Mouse (Mus musculus): ENCODE measurements around the gene Cox14. TPM values are rescaled to one million over a fixed set of nuclear protein-coding genes. Genes with fewer than 3 reads are reported as not detected.

Gene Cox14
- polyA plus RNA-seq, 1 experiment = 105 TPM

DNA sequence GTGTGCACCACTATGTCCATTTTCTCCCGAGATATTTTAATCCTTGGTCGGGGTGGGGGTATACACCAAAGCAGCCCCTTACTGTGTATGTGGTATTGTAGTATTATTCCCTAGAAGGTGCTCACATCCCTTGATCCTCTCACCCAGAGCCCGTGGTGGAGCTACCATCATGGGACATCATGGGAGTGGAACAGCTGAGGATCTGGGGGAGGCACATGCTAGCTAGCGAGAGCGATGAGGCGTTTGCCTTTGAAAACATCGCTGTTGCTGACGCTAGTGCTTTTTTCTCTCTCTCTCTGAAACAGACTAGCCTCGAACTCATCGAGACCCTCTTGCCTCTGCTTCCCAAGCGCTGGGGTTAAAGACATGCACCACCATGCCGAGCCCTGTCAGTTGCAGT lies 8.6 kb upstream of the Cox14 start:
- no peak for TF ChIP-seq GATA1 (IDR thresholded peaks at IDR 0.05; ENCODE audit: low read length)

DNA sequence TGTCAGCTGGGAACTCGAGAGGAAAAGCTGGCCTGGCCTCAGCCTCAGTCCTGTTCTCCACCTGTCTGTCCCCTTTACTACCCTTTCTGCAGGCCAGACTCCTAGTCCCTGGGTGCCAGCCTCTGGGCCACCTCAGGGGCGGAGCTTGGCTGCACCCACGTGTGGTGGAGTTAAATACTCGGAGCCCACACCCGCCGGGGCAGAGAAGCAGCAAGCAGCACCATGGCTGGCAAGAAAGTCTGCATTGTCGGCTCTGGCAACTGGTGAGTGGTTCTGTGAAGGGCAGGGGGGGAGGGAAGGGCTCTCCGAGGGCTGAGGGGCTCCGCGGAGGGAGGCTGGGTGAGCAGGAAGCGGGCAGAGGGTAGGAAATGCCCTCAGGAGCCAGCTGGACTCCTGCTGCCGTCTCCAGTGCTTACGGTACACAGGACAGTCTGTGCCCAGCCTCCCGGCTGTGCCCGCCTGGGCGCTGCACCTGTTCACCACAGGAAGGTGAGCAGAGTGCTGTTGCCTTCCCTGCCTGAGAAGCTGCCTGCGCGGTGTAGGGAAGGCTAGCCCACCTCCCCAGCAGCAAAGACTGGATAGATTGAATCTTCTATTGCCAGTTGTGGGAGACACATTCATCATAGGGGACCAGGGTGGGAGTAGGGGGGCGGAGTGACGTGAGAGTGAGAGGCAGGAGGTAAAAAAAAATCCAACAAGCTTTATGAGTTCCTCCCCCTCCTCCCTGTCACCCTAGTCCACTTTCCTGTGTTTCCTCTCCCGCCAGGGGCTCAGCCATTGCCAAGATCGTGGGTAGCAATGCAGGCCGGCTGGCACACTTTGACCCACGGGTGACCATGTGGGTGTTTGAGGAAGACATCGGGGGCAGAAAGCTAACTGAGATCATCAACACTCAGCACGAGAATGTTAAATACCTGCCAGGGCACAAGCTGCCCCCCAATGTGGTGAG lies 7.8 kb upstream of the Cox14 start, which contains the start of gene Gpd1:
Gene Gpd1 (plus strand): TSS at position 130 of the 949 bp plus-strand sequence.
- no peak for TF ChIP-seq GATA1 (IDR thresholded peaks at IDR 0.05; ENCODE audit: low read length)

DNA sequence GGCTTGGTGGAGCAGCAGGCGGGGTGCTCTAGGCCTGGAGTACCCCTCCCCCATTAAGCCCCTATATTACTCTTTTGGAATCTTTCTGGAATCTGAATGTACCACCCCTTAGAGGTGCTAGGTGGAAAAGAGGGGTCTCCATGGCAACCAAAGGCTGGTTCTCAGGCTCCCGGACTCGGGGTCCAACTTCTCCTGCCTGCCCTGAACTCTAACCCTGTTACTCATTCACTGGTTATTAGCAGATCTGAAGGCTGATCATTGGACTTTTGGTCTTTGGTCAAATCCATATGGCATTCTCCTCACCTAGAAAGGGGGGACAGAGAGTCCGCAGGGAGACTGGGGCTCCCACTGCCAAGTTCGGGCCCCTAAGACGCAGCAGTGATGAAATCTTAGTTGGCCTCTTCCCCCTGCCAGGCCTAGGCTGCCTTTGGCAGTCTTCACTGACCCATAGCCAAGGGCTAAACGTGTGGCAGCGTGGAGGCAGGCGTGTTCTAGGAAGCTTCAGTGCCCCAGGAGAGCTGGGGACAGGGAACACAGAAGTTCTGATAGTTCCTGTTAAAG lies 6.9 kb upstream of the Cox14 start:
- no peak for TF ChIP-seq GATA1 (IDR thresholded peaks at IDR 0.05; ENCODE audit: low read length)

DNA sequence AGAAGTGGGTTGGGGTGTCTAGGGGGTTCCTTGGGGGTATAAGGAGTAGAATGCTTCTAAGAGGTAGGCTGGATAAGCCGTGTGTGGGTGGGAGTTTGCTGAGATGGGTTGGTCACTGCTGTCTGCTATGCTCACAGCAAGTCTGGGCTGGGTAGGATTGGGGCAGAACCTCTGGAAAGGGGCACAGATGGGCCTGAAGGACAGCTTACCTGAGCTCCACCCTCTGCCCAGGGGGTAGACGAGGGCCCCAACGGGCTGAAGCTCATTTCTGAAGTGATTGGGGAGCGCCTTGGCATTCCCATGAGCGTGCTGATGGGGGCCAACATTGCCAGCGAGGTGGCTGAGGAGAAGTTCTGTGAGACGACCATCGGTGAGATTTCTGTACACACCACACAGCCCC lies 5.6 kb upstream of the Cox14 start:
- TF ChIP-seq GATA1 (IDR thresholded peaks at IDR 0.05; ENCODE audit: low read length) = no peak

DNA sequence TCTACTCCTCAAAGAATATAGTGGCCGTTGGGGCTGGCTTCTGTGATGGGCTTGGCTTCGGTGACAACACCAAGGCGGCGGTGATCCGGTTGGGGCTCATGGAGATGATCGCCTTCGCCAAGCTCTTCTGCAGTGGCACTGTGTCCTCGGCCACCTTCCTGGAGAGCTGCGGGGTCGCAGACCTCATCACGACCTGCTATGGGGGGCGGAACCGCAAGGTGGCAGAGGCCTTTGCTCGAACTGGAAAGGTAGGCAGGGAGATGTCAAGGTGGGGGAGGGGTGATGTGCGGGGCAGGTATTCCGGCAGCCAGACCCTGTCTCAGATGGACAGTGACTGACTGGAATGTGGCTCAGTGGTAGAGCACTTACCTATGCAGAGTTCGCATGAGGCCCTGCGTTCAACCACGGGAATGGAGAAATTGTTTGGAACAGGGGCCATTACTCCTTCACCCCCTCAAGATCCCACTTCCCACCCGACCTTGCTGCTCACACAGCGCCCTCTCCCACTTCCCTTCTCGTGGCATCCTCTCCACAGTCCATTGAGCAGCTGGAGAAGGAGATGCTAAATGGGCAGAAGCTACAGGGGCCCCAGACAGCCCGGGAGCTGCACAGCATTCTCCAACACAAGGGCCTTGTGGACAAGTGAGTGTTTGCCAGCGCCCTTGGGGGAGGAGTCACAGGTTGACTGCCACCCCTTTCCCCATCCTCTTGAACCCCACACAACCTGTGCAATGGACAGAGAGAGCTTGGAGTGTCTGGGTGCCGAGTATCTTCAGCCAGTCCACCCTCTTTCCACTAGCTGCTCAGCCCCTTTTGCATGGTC lies 3.3 kb upstream of the Cox14 start:
- TF ChIP-seq GATA1 (IDR thresholded peaks at IDR 0.05; ENCODE audit: low read length) = no peak

DNA sequence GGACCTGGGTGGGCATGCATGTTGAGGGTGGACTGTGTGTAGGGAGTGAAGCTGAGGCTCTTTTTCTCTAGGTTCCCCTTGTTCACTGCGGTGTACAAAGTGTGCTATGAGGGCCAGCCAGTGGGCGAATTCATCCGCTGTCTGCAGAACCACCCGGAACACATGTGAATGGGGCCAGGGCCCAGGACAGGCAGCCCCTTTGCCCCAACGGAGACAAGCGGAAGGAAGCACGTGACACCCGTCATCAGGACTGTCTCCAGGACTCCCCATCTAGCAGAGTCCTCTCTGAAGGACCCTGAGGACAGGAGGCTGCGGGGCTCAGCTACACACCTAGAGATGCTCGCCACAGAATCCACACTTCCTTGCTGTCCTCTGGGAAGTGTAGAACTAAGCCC lies 2.3 kb upstream of the Cox14 start:
- TF ChIP-seq GATA1 (IDR thresholded peaks at IDR 0.05; ENCODE audit: low read length) = no peak

DNA sequence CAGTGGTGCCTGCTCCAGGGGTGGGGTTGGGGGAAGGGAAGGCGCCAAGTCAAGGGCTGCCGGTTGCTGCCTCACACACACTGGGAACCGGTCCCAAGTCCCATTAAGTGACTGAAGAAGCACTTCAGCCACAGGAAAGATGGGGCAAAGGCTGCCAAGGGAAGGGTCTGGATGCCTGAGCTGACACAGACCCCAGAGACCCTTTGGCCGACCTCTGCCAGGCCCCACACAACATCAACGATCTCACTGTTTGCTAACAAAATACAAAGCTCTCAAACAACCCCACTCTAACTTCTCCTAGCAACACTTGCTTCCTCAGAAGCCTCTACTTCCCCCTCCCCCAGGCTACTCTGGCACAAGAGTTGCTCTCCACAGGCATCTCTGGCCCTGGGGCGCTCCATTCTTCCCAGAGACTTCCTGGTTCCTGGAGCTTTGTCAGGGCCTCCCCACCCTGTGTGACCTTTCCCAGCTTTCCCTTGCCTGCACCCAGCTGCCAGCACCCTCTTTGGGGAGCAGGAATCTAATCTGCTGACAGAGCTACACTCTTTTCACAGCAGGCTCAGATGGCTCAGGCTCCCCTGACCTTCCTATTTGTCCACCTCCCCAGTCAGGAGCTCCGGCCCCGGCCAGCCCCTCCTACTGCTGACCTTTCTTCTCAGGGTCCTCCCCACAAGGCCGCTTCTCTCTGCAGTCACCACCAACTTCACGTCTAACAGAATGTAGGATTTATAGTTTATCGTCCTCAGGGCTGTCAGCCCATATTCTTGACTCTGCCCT lies 1.7 kb upstream of the Cox14 start:
- TF ChIP-seq GATA1 (IDR thresholded peaks at IDR 0.05; ENCODE audit: low read length) = no peak

DNA sequence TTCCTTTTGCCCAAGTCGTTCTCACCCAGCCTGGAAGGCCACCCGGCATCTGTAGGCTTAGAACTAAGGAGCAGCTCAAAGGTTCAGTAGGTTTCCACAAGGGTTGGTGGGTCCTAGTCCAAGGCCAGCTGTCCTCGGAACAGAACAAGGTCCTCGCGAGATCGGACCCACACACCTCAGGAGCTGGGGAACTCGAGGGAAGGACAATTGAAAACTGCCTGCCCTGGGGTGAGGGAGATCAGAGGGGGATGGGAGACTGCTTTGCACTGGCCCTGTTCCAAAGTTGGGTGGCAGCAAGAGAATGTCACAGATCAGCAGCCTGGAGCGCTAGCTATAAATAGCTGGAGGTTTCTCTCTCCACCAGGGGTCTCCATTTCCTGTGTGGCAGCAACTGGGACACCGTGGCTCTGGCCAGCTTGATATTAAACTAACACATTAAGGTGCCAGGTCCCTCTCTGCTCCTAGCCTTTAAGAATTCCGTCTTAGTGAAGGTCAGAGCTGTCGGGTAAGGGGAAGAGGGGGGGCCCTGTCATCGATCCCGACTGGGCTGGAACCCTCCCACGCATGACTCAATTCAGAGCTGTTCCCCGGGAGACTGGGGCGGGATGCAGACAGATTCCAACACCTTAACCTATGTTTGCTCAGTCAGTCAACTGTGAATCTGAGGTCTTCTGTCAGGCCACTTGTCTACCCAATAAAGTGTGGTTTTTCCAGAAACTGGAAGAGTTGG lies 961 bp upstream of the Cox14 start:
- TF ChIP-seq GATA1 (IDR thresholded peaks at IDR 0.05; ENCODE audit: low read length) = no peak

DNA sequence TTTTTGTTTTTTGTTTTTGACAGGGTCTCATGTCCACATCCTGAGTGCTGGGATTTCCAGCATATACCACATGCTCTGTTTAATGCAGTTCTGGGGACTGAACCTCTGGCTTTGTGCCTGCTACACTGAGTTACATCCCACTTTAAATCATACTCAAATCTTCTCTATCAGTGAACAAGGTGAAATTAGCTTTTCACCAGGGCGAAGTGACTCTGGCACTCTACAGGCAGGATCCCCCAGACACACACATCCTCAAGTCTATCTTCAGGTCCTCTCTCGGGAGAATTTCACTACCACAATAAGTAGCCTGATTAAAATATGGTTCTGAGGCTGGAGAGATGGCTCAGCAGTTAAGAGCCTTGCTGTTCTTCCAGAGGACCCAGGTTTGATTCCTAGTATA lies 1.1 kb downstream of the Cox14 start:
- no peak for TF ChIP-seq GATA1 (IDR thresholded peaks at IDR 0.05; ENCODE audit: low read length)

DNA sequence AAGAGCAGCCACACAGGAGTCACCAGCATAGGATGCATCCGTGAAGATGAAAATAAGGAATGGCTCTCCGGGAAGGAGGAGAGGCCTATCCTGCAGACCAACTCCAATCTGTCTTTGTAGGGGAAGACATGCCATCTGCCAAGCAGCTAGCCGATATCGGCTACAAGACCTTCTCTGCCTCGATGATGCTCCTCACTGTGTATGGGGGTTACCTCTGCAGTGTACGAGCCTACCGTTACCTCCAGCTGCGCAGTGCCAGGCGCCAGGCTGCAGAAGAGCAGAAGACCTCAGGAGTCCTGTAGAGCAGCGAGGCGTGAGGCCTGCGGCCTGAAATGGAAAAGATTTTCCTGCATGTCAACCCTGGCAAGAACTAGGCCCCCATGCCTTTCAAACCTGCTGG lies 2.1 kb downstream of the Cox14 start:
- TF ChIP-seq GATA1 (IDR thresholded peaks at IDR 0.05; ENCODE audit: low read length) = no peak

DNA sequence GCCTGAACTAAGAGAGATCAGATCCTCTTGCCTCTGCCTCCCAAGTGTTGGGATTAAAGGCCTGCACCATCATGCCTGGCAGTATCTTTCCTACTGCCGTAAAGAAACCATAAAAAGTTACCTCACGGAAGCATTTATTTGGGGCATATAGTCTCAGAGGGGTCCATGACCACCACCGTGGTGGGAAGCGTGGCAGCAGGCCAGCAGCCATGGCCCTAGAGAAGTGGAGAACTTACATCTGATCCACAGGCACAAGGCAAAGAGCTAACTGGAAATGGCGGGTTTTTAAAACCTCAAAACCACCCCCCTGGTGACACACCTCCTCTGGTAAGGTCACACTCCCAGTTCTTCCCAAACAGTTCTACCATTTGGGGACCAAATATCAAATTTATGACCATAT lies 2.8 kb downstream of the Cox14 start:
- TF ChIP-seq GATA1 (IDR thresholded peaks at IDR 0.05; ENCODE audit: low read length) = no peak

DNA sequence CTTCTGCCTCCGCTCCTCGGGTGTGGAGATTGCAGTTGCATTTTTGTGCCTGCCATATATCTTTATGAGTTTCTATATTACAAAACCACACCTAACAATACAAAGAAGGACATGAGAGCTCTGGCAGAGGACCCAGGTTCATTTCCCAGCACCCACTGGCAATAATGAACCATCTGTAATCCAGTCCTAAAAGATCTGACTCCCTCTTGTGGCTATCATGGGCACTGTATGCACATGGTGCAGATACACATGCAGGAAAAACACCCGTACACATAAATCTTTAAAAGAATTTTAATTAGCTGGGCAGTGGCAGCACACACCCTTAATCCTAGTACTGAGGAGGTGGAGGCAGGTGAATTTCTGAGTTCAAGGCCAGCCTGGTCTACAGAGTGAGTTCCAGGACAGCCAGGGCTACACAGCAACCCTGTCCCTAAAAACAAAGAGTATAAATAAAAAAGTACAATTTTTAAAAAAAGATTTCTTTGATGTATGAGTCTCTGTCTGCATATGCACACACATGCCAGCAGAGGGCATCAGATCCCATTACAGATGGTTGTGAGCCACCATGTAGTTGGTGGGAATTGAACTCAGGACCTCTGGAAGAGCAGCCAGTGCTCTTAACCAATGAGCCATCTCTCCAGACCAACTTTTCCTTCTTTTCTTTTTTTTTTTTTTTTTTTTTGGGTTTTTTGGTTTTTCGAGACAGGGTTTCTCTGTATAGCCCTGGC lies 3.8 kb downstream of the Cox14 start:
- TF ChIP-seq GATA1 (IDR thresholded peaks at IDR 0.05; ENCODE audit: low read length) = no peak

DNA sequence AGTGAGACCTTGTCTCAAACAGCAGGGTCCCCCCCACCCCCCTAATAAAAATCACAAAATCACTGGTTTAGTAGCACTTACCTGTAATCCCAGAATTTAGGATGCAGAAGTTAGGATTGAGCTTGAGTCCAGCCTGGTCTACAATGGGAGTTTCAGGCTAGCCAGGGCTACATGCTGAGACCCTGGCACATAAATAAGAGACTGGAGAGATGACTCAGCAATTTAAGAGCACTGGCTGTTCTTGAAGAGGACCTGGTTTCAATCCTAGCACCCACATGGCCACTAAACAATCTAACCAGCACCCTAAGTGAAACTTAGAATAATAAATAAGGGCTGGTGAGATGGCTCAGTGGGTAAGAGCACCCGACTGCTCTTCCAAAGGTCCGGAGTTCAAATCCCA lies 5.7 kb downstream of the Cox14 start:
- TF ChIP-seq GATA1 (IDR thresholded peaks at IDR 0.05; ENCODE audit: low read length) = no peak

DNA sequence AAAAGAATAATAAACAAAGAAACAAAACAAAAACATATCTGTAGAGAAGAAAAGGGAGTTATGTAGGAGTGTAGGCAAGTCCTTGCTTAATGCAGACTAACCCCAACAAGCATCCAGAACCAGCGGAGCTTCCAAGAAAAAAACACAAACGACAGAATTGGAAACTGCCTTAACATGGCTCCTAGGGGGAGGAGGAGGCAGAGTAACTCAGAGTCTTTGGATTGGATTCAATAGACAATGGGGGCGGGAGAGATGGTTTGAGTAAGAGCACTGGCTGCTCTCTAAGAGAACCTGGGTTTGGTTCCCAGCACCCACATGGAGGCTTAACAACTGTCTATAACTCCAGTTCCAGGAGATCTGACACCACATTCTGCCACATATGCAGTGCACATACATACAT lies 6.3 kb downstream of the Cox14 start:
- no peak for TF ChIP-seq GATA1 (IDR thresholded peaks at IDR 0.05; ENCODE audit: low read length)

All from G1E-ER4 (cell line).